Mouse (Mus musculus): ENCODE measurements around the gene Ybx2. TPM values are rescaled to one million over a fixed set of nuclear protein-coding genes. Genes with fewer than 3 reads are reported as not detected.
A peak's percentile ranks its signal among the peaks of the same experiment; 100 is the strongest.

The Ybx2 gene
- polyA plus RNA-seq (2015; fragmentation: Nextera tagmentation; extraction: Ambion mirVana) = 4.7 and 5.0 TPM in 2 replicates

DNA sequence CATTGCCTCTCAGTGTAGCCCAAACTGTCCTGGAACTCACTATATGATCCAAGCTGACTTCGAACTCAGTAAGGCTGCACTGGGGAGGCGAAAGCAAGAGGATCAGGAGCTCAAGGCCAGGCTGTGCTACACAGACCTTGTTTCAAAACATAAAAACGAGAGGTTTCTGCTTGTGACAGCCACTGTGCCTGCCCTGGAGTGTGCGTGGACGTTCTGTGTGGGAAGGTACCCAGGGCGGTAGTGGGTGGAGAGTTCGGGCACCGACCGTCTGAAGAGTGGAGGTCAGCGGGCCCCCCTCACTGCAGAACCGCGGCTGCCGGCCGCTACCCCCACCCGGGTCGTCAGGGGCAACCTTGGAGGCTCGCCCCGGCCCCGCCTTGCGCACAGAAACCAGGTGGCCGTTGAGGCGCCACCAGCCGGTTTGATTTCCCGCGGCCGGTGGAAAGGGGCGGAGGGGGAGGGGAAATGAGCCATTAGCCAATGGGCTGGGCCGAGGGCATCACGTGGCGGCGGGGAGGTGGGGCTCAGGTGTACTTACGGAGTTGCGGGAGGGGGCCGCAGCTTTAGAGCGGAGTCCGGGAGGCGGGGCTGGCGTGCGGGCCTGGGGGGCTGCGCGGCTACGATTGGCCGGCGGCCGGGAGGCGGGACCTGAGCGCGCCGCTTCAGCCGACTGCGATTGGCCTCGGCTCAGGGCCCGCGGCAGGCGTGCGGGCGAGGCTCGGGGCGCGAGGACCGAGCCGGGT is at the start of gene Ybx2:
Gene Ybx2 (plus strand): TSS at position 660 of the 743 bp plus-strand sequence.
- Histone ChIP-seq H3K4me3 (peak within 1 kb of the TSS; percentile 55), H3K27me3 (peaks cover 50% of the 10 kb centered on the region), H3K4me2 (peak within 1 kb of the TSS; percentile 99), H3K4me1 (replicated peaks) (peaks cover 23% of the 10 kb centered on the region), H3K36me3 (no peaks in the 10 kb centered on the region), H3K27ac (replicated peaks) (no peak within 1 kb of the TSS), H3K9ac (peak within 1 kb of the TSS; percentile 74), H3K9me3 (no peaks in the 10 kb centered on the region)
- 1% methylated on average over 62 of the region's 62 CpGs for WGBS
- ATAC-seq (ENCODE audit: low read depth) = peak; percentile 87

DNA sequence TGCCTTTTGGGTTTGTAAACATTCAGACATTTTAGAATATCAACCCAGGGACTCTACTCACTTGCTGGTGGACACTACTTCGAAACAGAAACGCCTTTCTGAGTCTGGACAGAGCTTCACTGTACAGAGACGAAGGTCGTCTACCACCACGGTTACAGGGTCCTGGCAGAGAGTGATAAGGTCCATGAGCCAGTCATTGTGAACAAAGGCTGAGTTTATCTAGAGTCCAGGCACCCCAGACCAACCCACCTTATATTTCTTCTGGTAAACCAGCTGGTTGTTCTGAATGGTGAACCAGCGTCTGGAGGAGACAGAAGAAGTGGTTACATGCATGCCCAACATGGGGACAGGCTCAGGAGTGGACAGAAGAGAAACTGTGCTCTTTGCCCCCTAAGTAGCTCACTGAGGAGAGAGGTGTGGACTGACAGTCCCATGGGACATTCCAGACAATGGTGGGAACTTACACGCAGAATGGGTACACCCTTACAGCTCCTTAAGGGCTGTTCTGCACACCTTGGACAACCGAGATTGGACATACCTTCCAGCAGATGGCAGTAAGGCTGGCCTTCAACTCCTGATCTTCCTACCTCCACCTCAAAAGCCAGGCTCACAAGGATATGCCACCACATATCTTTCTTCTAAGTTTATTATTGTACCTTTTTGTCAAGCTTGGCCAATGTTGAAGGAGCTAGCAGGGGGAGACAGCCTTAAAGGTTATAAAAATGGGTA is 48.5 kb upstream of the Ybx2 start:
- H3K36me3 ChIP-seq = no peaks in the 10 kb centered on the region
- 78% methylated on average over 8 of the region's 8 CpGs for WGBS
- no peaks in the 10 kb centered on the region for H3K9me3 ChIP-seq
- H3K4me1 ChIP-seq (replicated peaks) = peaks cover 5% of the 10 kb centered on the region; the same call in 1 of the 2 replicates
- no peak overlapping the region for H3K27ac ChIP-seq (replicated peaks)
- no peak overlapping the region for H3K4me3 ChIP-seq
- no peak for ATAC-seq (ENCODE audit: low read depth)
- peaks cover 2% of the 10 kb centered on the region; the same call in 1 of the 2 replicates for H3K27me3 ChIP-seq
- H3K9ac ChIP-seq = no peak overlapping the region
- H3K4me2 ChIP-seq = no peak overlapping the region

DNA sequence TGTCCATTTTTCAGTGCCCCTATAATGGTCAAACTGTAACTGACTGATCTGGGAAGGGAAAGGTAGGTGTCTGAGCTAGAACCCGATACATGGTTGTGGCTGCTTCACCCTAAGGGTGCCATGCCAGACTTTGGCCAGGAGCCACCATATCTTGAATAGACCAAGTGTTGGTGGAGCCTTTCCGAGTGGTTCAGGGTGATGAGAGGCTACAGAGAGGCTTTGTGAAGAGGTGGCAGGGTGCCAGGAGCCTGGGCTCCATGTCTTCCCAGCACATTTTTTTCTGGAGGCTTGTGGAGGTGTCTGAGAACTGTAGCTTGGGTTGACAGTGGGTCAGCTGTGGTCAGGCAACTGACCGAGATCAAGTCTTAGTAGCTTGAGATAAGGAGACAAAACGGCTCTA is 44.1 kb upstream of the Ybx2 start:
- no peaks in the 10 kb centered on the region for H3K9me3 ChIP-seq
- WGBS = 71% methylated on average over 4 of the region's 4 CpGs
- no peaks in the 10 kb centered on the region for H3K36me3 ChIP-seq
- H3K4me2 ChIP-seq = no peak overlapping the region
- H3K27me3 ChIP-seq = no peaks in the 10 kb centered on the region
- no peak overlapping the region for H3K9ac ChIP-seq
- H3K4me1 ChIP-seq (replicated peaks) = peaks cover 5% of the 10 kb centered on the region; the same call in 1 of the 2 replicates
- ATAC-seq (ENCODE audit: low read depth) = no peak; the same call in 1 of the 2 replicates
- H3K4me3 ChIP-seq = no peak overlapping the region
- no peak overlapping the region for H3K27ac ChIP-seq (replicated peaks)

DNA sequence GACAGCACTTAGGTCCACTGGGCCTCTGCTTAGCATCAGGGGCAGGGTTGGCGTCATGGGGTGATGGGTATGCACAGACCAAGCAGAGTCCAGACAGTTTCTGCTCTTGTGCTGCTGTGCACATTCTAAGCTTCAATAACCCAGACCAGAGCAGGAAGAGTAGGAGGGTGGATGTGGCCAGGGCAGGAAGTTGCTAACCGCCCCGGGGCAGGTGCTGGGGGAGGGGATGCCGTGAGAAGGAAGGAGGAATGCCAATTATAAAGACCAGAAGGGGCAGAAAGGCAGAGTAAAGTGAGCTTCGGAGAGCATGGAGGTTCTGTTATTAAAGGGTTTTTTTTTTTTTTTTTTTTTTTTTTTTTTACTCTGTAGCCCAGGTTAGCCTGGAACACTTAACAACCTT is 40.9 kb upstream of the Ybx2 start:
- Histone ChIP-seq H3K4me2 (no peak overlapping the region), H3K9me3 (no peaks in the 10 kb centered on the region), H3K27ac (replicated peaks) (no peak overlapping the region), H3K4me3 (no peak overlapping the region), H3K4me1 (replicated peaks) (peaks cover 22% of the 10 kb centered on the region), H3K27me3 (no peaks in the 10 kb centered on the region), H3K36me3 (no peaks in the 10 kb centered on the region), H3K9ac (no peak overlapping the region)
- ATAC-seq (ENCODE audit: low read depth) = no peak
- 80% methylated on average over 5 of the region's 5 CpGs for WGBS

DNA sequence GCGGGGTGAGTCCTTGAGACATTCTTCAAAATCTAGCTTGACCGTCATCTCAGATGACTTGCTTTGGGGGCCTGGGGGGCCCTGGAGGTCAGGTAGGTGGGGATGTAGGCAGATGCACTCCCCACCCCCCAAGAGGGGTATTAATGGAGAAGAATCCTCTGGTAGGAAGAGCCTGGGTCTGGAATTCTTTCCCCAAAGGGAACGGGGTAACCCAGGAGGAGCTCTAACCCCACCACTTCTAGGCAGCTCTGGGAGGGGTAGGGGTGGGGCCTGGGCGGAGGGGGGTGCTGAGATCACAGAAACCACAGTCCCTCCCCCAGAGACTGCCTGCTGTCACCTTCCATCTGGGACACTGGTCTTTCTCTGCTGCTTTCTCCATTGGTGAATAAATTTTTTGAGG is 40.3 kb upstream of the Ybx2 start, which contains the start of gene Acap1:
Gene Acap1 (minus strand): TSS at position 249 of the 400 bp plus-strand sequence.
- no peak for ATAC-seq (ENCODE audit: low read depth)
- H3K9ac ChIP-seq = no peak within 1 kb of the TSS
- H3K27me3 ChIP-seq = no peaks in the 10 kb centered on the region
- 77% methylated on average over 4 of the region's 4 CpGs for WGBS
- no peak within 1 kb of the TSS for H3K27ac ChIP-seq (replicated peaks)
- no peaks in the 10 kb centered on the region for H3K9me3 ChIP-seq
- peaks cover 28% of the 10 kb centered on the region for H3K4me1 ChIP-seq (replicated peaks)
- H3K4me3 ChIP-seq = no peak within 1 kb of the TSS
- no peak within 1 kb of the TSS for H3K4me2 ChIP-seq
- H3K36me3 ChIP-seq = no peaks in the 10 kb centered on the region

DNA sequence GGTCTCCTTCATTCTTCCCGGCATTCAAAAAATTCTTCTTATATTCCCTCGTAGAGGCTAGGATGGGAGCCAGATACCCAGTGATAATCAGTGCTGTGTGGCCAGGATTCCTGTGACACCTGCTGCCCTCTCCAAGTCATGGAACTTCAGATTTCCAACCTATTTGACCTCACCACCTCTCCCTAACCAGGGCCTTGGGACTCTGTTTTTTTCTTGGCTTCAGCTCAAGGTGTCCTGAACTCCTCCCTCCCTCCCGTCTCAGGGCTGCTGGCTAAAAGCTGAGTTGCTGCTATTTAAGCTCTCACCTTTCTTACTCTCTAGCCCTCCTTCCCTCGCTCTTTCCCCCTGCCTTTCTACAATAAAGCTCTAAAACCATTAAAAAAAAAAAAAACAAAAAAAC is 35.7 kb upstream of the Ybx2 start:
- Histone ChIP-seq H3K27ac (replicated peaks) (peak overlapping the region; percentile 98; the same call in 1 of the 2 replicates), H3K9me3 (no peaks in the 10 kb centered on the region), H3K27me3 (no peaks in the 10 kb centered on the region), H3K9ac (peak overlapping the region; percentile 97), H3K4me2 (peak overlapping the region; percentile 98), H3K4me3 (peak overlapping the region; percentile 76), H3K36me3 (peaks cover 15% of the 10 kb centered on the region), H3K4me1 (replicated peaks) (peaks cover 38% of the 10 kb centered on the region)
- ATAC-seq (ENCODE audit: low read depth) = no peak
- WGBS = 23% methylated on average over 4 of the region's 4 CpGs

DNA sequence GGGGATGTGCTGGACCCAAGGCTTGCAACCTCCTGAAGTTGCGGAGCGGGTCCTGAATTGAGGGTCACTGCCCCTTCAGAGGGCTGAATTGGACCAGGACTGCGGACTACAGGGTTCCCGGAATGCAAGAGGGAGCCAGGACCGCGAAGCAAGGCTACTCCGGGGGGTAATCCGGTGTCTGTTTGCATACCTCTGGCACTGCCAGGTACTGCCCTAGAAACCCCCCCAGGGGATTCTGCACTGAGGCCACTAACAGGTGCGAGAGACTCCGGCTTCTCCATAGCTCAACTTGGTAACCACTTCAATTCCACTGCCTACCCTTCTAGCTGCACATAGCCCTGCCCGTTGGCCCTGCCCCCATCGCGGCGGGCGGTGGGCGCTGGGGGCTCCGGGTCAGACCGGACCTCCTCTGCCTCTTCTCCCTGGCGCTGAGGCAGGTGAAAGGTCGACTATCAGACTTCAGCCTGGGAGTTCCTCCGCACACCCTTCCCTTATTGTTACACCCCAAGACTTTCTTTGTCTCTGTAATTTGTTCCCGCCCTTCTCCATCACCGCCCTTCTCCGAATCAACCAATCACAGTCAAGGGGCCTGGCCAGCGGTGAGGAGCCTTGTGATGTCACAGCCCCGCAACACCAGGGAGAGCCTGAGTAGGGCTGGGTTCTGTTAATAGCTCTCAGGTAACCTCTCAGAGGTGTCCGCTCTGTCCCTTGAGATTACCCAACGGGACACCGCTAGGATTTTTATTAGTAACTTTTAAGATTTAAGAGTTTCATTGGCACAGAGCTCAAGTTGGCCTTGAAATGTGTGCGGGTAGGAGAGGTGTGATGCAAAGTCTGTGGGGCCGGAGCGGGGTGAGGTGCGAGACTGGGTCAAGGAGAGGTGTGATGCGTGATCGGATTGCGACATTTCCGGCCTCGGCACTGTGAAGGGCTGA is 34.9 kb upstream of the Ybx2 start, which contains the start of the genes 2810408A11Rik and Neurl4:
Gene 2810408A11Rik (minus strand): TSS at position 517 of the 935 bp plus-strand sequence.
Gene Neurl4 (plus strand): TSS at position 602 of the 935 bp plus-strand sequence.
- Histone ChIP-seq H3K4me2 (peak within 1 kb of the TSS; percentile 98), H3K4me3 (peak within 1 kb of the TSS; percentile 76), H3K36me3 (peaks cover 21% of the 10 kb centered on the region), H3K27me3 (no peaks in the 10 kb centered on the region), H3K4me1 (replicated peaks) (peaks cover 38% of the 10 kb centered on the region), H3K9me3 (no peaks in the 10 kb centered on the region), H3K9ac (peak within 1 kb of the TSS; percentile 97), H3K27ac (replicated peaks) (peak within 1 kb of the TSS; percentile 98)
- WGBS = under 1% methylated on average over 38 of the region's 38 CpGs
- ATAC-seq (ENCODE audit: low read depth) = peak; percentile 96

DNA sequence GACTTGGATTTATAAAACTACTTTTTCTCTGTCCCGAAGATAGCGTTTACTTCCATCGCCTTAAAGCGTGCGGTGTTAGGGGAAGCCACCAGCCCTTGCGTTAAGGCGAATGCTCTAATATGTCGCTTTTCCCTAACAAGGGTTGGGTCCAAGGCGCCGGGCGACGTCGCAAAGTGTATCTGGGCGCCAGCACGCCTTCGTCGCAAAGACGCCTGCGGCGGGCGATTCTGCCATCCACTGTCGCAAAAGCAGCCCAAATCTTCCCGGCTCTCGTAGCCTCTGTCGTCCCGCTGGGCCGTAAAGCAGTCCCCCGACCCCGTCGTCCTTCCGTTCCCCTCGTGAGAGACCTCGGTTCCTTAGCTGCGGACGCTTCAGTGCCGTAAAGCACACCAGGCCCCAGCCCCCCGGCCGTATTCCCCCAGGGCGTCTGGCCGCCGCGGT is 34.2 kb upstream of the Ybx2 start:
- Histone ChIP-seq H3K4me1 (replicated peaks) (peaks cover 38% of the 10 kb centered on the region), H3K27me3 (no peaks in the 10 kb centered on the region), H3K36me3 (peaks cover 28% of the 10 kb centered on the region), H3K27ac (replicated peaks) (peak overlapping the region; percentile 98), H3K9me3 (no peaks in the 10 kb centered on the region), H3K4me2 (peak overlapping the region; percentile 98), H3K9ac (peak overlapping the region; percentile 97), H3K4me3 (peak overlapping the region; percentile 76)
- WGBS = under 1% methylated on average over 42 of the region's 42 CpGs
- peak; percentile 81 for ATAC-seq (ENCODE audit: low read depth)

DNA sequence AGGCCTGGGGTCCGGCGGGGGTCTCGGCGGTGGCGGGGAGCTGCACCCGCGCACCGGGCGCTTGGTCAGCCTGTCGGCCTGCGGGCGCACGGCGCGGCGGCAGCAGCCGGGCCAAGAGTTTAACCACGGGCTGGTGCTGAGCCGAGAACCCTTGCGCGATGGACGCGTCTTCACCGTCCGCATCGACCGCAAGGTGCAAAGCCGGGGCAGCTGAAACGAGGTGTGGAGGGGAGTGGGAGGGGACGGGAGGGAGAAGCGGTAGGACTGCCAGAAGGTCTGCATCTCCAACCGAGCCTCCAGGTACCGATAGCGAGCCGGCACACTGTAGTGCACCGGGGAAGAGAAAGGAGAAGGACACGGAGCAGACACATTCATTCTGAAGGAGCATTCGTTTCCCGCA is 33.6 kb upstream of the Ybx2 start:
- Histone ChIP-seq H3K27ac (replicated peaks) (peak overlapping the region; percentile 98), H3K4me3 (peak overlapping the region; percentile 76), H3K27me3 (no peaks in the 10 kb centered on the region), H3K36me3 (peaks cover 34% of the 10 kb centered on the region), H3K9me3 (no peaks in the 10 kb centered on the region), H3K4me1 (replicated peaks) (peaks cover 38% of the 10 kb centered on the region), H3K9ac (peak overlapping the region; percentile 97), H3K4me2 (peak overlapping the region; percentile 98)
- no peak; the same call in 1 of the 2 replicates for ATAC-seq (ENCODE audit: low read depth)
- WGBS = 0% methylated on average over 31 of the region's 39 CpGs

DNA sequence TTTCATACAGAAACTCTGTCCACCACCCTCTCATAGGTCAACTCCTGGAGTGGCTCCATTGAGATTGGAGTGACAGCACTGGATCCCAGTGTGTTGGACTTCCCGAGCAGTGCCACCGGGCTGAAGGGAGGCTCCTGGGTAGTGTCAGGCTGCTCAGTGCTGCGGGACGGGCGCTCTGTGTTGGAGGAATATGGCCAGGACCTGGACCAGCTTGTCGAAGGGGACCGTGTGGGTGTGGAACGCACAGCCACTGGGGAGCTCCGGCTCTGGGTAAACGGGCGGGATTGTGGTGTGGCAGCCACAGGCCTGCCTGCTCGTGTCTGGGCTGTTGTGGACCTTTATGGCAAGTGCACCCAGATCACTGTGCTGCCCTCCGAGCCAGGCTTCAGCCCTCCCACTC is 32.6 kb upstream of the Ybx2 start:
- Histone ChIP-seq H3K9me3 (no peaks in the 10 kb centered on the region), H3K4me3 (peak overlapping the region; percentile 76), H3K27ac (replicated peaks) (no peak overlapping the region), H3K4me1 (replicated peaks) (peaks cover 38% of the 10 kb centered on the region), H3K27me3 (no peaks in the 10 kb centered on the region), H3K36me3 (peaks cover 44% of the 10 kb centered on the region), H3K9ac (peak overlapping the region; percentile 97), H3K4me2 (peak overlapping the region; percentile 98)
- ATAC-seq (ENCODE audit: low read depth) = no peak
- WGBS = 85% methylated on average over 13 of the region's 13 CpGs

DNA sequence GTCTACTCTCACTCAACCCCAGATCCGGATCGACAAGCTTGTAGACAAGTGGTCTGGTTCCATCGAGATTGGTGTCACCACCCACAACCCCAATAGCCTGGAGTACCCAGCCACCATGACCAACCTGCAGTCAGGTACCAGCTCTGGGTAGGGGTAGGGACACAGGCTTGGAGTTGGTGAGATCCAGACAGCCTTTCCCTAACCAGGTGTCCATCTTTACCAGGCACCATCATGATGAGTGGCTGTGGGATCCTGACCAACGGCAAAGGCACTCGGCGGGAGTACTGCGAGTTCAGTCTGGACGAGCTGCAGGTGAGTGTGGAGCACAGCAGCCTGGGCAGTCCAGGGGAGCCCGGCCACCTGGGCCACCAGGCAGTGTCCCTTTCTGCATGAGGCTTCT is 31.3 kb upstream of the Ybx2 start:
- no peaks in the 10 kb centered on the region for H3K9me3 ChIP-seq
- peaks cover 57% of the 10 kb centered on the region for H3K36me3 ChIP-seq
- H3K9ac ChIP-seq = no peak overlapping the region
- H3K4me1 ChIP-seq (replicated peaks) = peaks cover 25% of the 10 kb centered on the region
- WGBS = 96% methylated on average over 9 of the region's 9 CpGs
- H3K27ac ChIP-seq (replicated peaks) = no peak overlapping the region
- no peak overlapping the region for H3K4me3 ChIP-seq
- H3K4me2 ChIP-seq = no peak overlapping the region
- H3K27me3 ChIP-seq = no peaks in the 10 kb centered on the region
- no peak for ATAC-seq (ENCODE audit: low read depth)

Data from neural tube, embryonic 13.5 days (tissue).